Mouse (Mus musculus): ENCODE measurements around the gene Rfesd.
A peak's percentile ranks its signal among the peaks of the same experiment; 100 is the strongest.

DNA sequence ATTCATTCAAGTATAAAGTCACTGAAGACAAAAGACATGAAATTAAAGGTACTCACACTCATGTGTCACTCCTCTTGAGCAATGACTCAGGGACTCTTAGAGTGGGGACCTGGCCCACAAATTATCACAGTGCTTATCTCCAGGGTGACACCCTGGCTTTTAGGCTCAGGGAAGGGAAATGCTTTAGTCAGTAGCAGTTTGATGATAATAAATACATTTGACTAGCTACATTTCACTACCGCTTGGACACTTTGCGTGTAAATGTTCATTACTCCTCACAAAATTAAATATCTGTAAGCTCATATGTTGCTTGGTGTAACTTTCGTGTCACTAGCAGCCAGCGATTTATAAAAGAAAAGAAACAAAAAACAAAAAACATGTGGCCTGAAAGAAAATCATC, 1.1 kb downstream of the Rfesd start:
- TF ChIP-seq MYB (IDR thresholded peaks at IDR 0.05; ENCODE audit: low read depth, low read length) (no peak), POLR2AphosphoS2 (IDR thresholded peaks at IDR 0.05; ENCODE audit: low read length) (peak; percentile 75; the same call in 1 of the 2 replicates), USF1 (IDR thresholded peaks at IDR 0.05; ENCODE audit: low read depth, low read length) (no peak), MAZ (IDR thresholded peaks at IDR 0.05; ENCODE audit: low read depth, low read length) (no peak), EP300 (IDR thresholded peaks at IDR 0.05; ENCODE audit: low read depth in 1 of 2, low read length in 2 of 2) (peak; percentile 87 to 94), POLR2A (IDR thresholded peaks at IDR 0.05; ENCODE audit: control insufficient read depth in 1 of 2, insufficient read depth in 1 of 2, low read depth in 1 of 2, low read length in 2 of 2, poor library complexity in 1 of 2) (peak in 1 of 2 experiments; percentile 72; a peak in 2 of 4 replicates), MAFK (IDR thresholded peaks at IDR 0.05; ENCODE audit: borderline replicate concordance, low read depth, low read length) (peak; percentile 21; the same call in 1 of the 2 replicates), MAX (IDR thresholded peaks at IDR 0.05; ENCODE audit: low read length) (no peak), TCF12 (IDR thresholded peaks at IDR 0.05; ENCODE audit: low read depth, low read length) (peak; percentile 85), ETS1 (IDR thresholded peaks at IDR 0.05; ENCODE audit: low read depth, low read length) (peak; percentile 94), TAL1 (IDR thresholded peaks at IDR 0.05; ENCODE audit: low read length) (peak; percentile 53), CTCF (IDR thresholded peaks at IDR 0.05 in 2 of 3, conservative IDR thresholded peaks at IDR 0.05 in 1 of 3; ENCODE audit: control insufficient read depth in 1 of 3, insufficient read depth in 1 of 3, low read depth in 2 of 3, low read length in 3 of 3, poor library complexity in 1 of 3, severe bottlenecking in 1 of 3) (no peak)
